Mouse (Mus musculus): ENCODE measurements around the gene Bcas3.
A peak's percentile ranks its signal among the peaks of the same experiment; 100 is the strongest.

Gene Bcas3

DNA sequence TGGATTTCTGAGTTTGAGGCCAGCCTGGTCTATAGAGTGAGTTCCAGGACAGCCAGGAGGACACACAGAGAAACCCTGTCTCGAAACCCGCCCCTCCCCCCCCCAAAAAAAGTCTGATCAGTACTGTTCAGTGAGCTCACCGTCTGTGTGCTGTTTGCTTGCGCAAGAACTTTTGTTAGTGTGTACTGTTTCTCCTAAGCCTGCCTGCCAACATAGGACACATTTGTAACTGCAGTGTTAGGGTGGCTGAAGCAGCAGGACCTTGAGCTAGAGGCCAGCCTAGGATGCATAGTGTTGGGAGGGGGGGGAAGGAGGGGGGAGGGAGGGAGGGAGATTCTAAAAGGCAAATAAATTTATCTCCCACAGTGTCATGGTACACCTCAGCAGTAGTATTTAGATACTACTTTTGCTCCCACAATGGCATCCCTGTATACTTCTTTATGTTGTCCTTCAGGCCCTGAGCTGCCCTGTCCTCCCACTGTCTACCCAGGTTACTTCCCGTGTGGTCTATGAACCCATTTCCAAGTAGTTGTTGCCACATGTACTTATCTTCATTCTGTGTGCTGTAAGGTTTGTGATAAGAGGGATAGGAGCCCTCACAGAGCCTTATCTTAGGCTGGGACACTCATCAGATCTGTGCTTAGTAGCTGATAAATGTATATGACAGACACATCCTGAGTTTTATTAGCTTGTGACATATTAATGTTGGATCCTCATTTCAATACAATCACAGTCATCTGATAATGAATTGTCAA is 176.7 kb downstream of the Bcas3 start:
- DNase-seq (ENCODE audit: low spot score in 2 of 2): no peak

DNA sequence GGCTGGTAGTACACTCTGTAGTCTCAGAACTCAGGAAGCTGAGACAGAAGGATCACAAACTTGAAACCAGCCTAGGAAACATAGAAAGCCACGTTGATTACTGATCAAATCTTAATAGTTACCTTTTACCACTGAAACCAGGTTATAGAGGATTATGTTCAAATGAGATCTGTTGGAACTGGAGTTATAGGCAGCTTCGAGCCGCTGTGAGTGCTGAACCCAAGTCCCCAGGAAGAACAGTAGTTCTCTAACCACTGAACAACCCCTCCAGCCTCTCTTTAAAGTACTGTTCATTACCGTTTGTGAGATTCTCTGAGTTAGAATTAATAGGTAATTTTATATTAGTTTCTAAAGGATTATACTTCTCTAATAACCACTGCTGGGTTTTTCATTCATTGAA is 188.0 kb downstream of the Bcas3 start:
- DNase-seq (ENCODE audit: low spot score in 2 of 2): no peak

DNA sequence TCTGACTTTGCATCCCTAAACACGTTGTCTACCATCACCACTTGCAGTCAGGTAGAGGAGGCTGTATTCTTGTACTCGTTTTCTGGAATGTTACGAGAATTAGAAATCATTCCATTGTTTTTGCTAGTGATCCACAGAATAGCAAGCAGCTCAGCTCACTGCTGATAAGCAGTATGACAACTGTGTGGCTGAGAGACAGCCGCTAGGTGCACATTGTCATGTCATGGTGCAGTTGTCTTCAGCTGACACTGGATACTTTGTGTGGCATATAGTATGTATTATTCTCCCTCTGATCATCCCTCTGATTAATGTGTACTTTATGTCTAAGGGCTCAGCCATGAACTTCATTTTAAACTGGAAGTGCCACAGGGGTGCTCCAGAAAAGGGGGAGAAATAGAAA is 190.3 kb downstream of the Bcas3 start:
- DNase-seq (ENCODE audit: low spot score in 2 of 2): no peak

DNA sequence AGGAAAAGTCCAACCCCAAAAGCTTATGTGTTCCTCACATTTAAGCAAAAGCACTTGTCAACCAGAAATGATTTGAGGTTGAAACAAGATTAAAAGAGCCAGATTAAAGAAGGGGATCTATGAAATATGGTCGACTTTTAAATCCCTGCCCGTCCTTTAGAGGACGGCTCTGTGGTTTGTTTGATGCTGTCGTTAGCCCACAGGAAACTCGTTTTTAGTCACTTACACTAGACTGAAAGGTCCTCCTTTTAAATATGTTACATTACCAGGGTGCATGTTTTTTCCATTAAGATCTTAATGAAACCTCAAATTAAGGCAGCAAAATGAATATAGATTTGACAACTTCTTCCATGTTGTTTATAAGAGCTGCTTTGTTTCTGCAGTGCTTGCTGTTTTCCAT is 192.6 kb downstream of the Bcas3 start:
- DNase-seq (ENCODE audit: low spot score in 2 of 2): no peak

DNA sequence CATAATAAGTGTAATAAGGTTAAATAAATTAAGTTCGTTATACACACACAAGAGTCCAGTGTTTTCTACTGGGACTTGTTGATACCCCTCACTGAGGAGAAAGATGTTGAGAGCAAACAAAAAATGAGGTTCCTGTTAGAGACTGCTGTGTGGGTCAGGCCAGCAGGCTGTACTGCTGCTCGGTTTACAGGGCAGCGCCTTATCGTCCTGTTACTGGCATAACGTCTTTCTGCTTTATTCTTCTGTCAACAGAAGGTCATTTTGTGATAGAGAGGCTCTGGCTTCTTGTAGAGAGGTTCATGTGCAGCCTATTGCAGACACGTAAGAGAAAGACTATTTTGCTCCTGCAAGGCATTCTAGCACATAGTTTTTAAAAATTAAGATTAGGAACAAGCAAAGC is 195.0 kb downstream of the Bcas3 start:
- no peak for DNase-seq (ENCODE audit: low spot score in 2 of 2)

DNA sequence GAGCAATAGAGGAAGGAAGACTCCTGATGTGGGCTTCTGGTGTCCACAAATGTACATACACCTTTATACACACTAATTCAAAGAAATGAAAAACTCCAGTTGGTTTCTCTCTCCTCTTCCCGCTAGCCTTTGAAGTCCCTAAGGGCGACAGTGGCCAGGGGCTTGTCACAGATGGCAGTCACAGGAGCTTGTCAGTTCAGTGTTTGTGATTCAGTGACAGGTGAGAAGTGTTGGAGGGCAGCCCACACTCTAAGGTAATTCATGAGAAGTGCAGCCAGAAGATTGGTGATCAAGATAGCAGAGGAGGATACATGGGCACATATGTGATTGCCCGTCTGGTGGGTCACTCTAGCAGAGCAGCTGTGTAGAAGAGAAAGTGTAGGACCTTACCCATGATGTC is 196.7 kb downstream of the Bcas3 start:
- DNase-seq (ENCODE audit: low spot score in 2 of 2): no peak

DNA sequence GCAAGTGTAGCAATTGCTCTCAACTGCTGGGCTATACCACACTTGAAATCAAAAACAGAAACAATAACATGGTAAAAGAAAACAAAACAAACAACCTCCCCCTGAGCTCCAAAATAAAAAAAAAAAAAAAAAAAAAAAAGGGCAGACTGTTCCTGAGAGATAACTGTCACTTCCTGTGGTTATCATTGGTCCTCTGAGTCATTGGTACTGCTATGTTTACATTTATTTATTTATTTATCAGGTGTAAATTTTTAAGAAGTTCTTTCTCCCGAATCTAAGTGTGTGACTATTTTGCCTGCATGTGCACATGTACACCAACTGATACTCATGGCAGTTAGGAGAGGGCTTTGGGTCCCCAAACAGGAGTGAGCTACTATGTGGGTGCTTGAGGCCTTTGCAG is 202.1 kb downstream of the Bcas3 start:
- DNase-seq (ENCODE audit: low spot score in 2 of 2): no peak

DNA sequence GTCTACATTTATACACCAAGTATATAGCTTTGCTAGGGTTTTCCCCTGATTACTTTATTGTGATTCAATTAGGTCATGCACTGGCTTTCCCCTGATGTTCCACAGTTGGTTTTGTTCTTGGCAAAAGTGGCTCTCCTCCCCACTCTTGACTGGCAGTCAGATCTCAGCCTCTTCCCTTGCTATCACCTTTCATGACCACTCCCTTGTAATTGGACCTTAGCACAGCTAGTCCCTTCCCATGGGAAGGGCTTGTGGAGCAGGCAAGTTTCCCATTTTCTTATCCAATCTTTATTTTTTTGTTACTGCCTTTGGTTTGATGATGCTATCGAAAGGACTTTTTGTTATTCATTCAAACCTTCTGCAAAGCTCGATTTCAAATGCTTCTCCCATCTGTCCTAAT is 202.8 kb downstream of the Bcas3 start:
- DNase-seq (ENCODE audit: low spot score in 2 of 2): no peak

DNA sequence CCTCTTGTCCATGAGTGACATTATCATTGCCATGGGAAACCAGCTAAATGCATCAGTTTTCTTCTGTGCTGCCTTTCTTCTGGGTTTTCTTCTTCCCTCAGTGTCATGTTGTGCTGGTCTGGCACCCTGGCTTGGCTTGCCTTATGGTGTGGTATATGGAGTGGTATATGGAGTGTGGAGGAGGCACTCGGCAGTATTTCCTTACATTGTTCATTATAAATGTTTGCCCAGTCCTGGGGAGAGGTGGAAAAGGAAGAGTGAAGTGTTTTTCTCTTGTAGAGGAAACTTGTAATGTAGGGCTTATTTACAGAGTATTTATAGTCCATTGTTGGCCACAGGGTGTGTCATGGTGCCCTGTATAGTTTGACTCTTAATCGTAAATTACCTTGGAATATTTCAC is 212.1 kb downstream of the Bcas3 start:
- DNase-seq (ENCODE audit: low spot score in 2 of 2): no peak

DNA sequence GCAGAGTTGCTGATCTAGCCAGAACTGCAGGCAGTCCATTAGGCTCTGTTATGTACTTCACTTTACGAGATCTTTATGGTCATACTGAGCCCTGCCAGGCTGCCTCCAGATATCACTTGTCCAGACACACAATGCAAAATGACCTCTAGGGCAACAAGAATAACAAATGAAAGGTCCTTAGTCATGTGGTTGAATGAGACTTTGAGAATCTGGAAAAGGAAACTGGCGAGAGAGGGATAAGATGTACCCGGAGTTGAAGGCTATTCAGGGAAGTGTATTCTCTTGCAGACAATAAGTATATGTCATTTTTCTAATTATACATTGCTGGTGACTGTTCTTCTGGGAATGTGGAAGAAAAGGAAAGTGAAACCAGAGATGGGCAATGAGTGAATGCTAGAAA is 218.1 kb downstream of the Bcas3 start:
- DNase-seq (ENCODE audit: low spot score in 2 of 2): no peak

DNA sequence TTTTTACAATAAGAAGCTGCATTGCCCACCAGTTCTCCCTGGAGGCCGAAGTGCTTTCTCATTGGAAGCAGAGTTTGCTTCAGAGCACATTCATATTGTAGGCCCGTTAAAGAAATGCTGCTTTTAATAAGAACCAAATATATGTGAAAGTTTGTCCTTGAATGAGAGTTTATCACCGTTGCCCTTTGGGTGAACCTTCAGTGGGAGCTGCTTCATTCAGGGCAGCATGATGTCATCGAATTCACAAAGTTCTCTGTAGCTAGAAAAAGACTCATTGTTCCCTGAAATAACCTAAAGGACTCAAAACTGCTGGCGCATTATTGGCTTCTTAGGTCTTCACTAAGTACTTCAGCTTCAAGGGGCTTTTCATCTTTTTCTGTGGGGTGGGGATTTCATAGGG is 219.0 kb downstream of the Bcas3 start:
- DNase-seq (ENCODE audit: low spot score in 2 of 2): no peak

DNA sequence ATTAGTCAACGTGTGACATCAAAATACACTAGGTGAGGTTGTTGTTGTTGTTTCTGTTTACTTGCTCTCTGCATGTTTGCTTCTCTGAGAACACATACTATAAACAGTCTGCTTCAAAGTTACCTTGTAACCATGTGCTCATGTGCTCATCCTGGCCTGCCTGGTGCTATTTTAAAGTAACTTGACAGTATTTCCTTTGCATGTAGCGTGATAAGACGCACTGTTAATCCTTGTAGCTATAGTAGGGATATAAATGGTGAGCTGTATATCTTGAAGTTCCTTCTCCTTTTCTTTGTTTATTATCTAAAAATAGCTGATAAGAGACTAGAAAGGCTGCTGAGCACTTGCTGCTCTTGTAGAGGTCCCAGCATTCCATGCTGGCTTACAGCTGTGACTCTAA is 219.6 kb downstream of the Bcas3 start:
- DNase-seq (ENCODE audit: low spot score in 2 of 2): no peak

DNA sequence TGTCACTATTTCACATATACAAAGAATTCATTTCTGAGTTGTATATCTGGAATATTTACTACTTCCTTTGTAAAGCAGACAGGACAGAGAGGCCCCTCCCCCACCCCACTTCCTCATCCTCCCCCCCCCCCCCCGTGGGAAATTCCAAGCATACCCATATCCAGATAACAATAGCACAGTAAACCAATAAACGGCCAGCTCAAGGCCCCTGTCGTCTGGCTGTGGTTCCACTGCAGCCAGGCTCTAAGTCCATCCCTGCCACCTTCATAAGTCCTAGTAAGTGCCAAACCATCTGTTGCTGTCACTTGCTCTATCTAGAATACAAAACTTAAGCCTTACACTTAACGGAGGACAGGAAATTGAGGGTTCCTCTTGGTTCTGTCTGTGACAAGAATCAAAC is 221.5 kb downstream of the Bcas3 start:
- DNase-seq (ENCODE audit: low spot score in 2 of 2): no peak

DNA sequence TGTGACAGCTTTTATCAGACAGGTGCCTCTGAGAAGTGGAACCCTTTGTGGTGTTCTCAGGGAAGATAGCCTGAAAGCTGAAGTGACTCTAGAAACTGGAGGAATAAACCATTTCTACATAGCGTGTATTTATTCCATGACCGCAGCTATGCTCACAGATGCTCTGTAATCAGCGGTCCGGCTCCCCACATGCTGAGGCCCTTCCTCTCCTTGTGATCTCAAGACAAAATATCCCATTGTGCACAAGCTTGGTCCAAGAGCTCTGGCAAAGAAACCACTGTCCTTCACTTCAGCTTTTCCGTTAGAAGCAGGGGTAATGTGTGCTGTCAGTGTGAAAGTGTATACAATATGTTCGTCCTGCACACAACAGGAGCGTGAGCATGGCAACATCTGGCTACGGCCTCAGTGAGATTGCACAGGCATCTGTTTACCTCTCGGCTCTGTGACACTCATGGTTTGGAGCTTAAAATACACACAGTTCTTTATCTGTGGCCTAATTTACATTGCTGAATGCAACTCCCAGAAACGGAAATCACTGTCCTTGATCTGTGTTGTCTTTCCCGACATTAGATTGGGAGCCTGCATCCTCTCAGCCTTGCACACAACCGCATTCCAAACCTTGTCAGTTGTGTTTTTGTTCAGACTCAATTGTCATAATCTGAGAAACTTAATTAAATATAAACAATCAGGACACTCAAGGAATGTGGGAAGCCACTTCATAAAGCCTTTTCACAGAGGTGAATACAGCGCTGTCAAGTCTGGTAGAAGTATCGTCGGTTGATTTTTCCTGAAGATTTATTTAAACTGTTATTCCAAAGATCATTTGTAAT is 225.1 kb downstream of the Bcas3 start:
- DNase-seq (ENCODE audit: low spot score in 2 of 2): peak in 1 of 2 experiments; percentile 4

DNA sequence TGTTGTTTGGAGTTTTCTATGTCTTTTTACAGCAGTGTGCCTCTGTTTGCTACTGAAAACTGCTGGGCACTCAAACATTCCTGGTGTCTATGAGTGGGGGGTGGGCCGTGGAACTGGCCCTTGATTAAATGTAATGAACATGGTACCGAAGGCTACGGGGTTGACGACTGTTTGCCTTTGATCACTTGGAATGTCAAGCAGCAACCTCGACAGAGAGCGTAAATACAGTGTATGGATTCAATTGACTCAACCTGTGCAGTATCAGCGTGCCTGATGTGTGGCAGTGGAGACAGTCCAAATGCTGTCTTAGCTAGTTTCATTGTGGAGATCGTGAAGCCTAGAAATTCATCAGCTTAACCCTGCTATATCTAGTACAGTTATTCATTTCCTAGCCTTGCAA is 231.1 kb downstream of the Bcas3 start:
- no peak for DNase-seq (ENCODE audit: low spot score in 2 of 2)

DNA sequence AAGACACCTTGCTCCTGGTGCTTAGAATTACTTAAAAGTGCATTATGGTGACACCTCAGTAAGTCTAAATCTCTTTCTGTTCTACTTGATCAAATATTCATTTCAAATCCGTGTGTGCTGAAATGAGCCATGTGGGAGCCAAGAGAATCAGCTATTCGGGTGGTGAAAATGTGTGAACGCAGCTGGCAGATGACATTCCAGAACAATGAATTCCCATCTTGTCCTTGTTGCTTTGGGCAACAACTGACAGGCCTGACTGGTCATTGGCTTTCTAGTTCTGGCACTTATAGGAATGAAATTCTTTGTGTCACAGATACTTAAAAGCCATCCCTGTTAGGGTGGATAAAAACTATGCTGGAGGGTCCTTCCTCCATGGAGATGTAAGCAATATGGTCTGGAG is 240.7 kb downstream of the Bcas3 start:
- no peak for DNase-seq (ENCODE audit: low spot score in 2 of 2)

DNA sequence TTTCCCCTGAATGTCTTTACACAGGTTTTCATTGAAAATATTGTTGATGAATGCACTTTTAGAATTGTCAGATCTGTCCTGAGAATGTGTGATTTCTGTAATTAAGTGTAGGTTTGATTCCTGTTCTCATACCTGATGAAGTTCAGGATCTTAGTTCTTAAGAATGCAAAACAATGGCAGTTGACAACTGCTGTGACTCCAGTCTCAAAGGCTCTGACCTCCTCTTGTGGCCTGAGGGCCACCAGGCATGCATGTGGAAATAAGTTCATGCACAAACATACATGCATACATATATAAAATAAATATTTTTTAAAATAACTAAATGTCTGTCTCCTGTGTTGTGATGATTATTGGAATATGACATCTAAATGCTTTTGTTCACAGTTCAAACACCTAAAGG is 246.3 kb downstream of the Bcas3 start:
- DNase-seq (ENCODE audit: low spot score in 2 of 2): no peak

DNA sequence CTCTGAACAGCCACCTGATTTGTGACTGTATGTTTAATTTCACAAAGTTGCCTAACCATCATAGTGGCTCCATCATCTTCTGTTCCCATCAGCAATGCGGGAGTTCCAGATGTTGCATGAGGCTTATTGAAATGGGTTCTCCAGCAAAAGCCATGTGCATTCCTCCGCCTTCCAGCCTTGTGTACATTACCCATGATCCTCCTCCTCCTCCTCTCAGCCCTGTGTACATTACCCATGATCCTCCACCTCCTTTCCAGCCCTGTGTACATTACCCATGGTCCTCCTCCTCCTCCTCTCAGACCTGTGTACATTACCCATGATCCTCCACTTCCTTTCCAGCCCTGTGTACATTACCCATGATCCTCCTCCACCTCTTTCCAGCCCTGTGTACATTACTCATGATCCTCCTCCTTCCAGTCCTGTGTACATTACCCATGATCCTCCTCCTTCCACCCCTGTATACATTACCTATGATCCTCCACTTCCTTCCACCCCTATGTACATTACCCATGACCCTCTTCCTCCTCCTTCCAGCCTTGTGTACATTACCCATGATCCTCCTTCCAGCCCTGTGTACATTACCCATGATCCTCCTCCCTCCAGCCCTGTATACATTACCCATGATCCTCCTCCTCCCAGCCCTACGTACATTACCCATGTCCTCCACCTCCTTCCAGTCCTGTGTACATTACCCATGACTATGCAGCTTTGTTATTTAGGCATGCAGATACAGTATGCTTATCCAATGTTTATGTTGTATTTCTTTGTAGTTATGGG is 250.8 kb downstream of the Bcas3 start:
- DNase-seq (ENCODE audit: low spot score in 2 of 2): no peak

DNA sequence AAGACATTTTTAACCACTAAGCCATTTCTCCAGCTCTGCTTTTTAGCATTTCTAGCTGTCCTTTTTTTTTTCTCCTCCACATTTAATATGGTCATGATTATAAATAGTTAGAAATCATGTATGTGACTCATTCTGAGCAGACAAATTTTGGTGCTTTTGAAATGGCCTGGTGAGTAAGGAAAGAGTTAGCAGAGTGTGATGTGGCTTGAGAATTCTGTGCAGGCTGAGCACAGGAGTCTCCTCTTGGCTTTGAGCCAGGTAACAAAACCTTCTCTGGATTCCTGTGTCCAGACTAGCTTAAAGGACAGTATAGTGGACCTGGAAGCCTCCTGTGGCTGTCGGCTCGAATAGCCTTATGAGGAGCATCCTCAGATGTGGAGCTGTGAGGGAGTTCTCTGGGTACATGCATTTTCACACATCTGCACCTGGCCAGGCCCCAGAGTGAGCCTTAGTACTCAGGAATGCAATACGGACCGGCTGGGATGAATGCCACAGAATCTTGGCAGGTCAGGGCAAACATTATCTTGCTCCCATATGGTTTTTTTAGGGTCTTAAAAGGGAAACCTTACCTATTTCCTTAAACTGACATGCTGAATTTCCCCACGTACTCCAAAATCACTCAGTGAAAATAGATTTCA is 256.5 kb downstream of the Bcas3 start:
- DNase-seq (ENCODE audit: low spot score in 2 of 2): peak; percentile 9 to 16

DNA sequence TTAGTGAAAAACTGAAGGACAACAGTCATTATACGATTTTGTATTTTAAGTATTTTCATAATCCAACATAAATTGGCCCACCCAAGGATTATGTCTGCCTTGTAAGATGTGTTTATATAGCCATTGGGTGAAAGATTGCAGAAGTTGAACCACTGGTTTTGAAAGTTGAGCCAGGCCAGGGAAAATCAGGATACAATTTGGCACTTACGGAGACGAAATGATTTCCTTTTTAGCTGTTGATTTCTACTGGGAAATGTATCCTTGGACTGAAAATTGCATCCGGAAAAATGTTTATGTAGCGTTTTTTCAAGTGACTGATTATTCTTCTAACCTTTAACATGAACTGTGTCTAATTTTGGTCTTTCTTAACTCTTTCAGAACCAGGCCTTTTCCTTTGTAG is 260.1 kb downstream of the Bcas3 start:
- DNase-seq (ENCODE audit: low spot score in 2 of 2): no peak

DNA sequence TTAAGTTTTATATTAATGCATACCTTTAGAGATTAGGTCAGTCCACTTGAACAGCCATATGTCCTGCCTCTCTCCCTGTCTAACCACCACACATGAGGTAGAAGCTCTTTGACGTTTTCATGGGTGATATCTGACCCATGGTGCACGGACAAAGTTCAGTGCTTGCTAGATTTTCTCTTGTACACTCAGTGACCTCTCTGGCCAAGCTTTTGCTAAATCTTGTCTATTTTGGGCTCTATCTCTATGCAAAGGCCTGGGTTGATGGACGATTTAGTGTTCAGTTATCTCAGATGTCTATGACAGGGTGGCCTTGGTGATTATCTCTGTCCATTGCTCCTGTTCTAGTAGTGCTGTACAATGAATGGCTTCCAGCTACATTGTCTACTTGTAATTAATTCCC is 260.6 kb downstream of the Bcas3 start:
- no peak for DNase-seq (ENCODE audit: low spot score in 2 of 2)

DNA sequence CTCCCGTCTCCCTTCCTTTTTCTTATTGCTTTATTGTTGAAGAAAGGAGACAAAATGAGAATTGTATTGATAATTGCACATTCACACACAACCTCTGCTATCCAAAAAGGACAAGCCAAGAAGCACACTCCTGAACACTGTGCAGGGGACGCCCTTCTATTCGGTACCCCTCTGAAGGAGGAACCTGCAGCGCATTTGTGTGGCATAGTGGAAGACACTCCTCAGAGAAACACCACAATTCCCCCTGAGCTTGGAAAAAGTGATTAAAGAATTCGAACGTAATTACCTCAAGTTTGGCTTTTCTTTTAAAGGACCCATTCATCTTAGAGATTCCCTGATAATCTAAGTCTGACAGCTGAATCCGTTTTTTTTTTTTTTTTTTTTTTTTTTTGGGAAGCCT is 261.5 kb downstream of the Bcas3 start:
- DNase-seq (ENCODE audit: low spot score in 2 of 2): no peak

All from frontal cortex, postnatal 36 days (tissue).